Comparison of ENCODE assay signal across 19 mouse cellular contexts in genomic region chr10:67694751-67695150, GRCm38 (mm10).
DNase-seq lines count a peak whose midpoint lies in the region; ATAC-seq and TF ChIP-seq lines count a peak whose summit lies in the region.
"Had no signal": no experiment of that assay in that cellular context is flagged by ENCODE, and none has a peak within 500 bp of the region (broad histone marks: within the 10 kb centered on the region; RNA-seq: fewer than 3 reads in every experiment).

No protein-coding gene starts in this region.

- ATAC-seq in liver, postnatal 0 days, result no peak
- no peak for ATAC-seq in liver, embryonic 11.5 days (replicated peaks; ENCODE audit: low FRiP score)
- ATAC-seq in granulocyte monocyte progenitor cell, adult 5-6 weeks (replicated peaks; ENCODE audit: poor library complexity, severe bottlenecking), result peak; percentile 31
- ATAC-seq in hindbrain, postnatal 0 days, result no peak
- ATAC-seq: forebrain, embryonic 16.5 days; hindbrain, embryonic 16.5 days had no signal

- 48% methylated on average over 4 of the region's 4 CpGs for WGBS in liver, postnatal 0 days (ENCODE audit: insufficient replicate concordance)
- 72% methylated on average over 4 of the region's 4 CpGs for WGBS in liver, embryonic 11.5 days
- WGBS in hindbrain, postnatal 0 days, result 94% methylated on average over 4 of the region's 4 CpGs

- intact Hi-C loops in gastrocnemius, adult 2 months (cut with DNase I), result no loop called here

- no peaks in the 10 kb centered on the region for H3K9me3 ChIP-seq in liver, postnatal 0 days (ENCODE audit: low read length)
- no peaks in the 10 kb centered on the region for H3K9me3 ChIP-seq in liver, embryonic 11.5 days (ENCODE audit: control insufficient read depth, low read length)
- 0 out of 2 replicates have a peak, but pooled peaks cover 2% of the 10 kb centered on the region for H3K9me3 ChIP-seq in megakaryocyte, embryonic 14.5 days
- H3K9me3 ChIP-seq in hindbrain, postnatal 0 days (ENCODE audit: low read length), result no peaks in the 10 kb centered on the region
- H3K9me3 ChIP-seq: embryonic facial prominence, embryonic 13.5 days; forebrain, embryonic 12.5 days; heart, embryonic 10.5 days; hindbrain, embryonic 12.5 days had no signal

- no peak for TF ChIP-seq EP300 in liver, postnatal 0 days (IDR thresholded peaks at IDR 0.05; ENCODE audit: low read depth)

- no peak overlapping the region for H3K4me3 ChIP-seq in liver, postnatal 0 days (ENCODE audit: low read depth, low read length)
- H3K4me3 ChIP-seq in liver, embryonic 11.5 days (ENCODE audit: low read depth, low read length), result no peak overlapping the region
- peak overlapping the region; percentile 26 for H3K4me3 ChIP-seq in megakaryocyte, embryonic 14.5 days (replicated peaks)
- no peak overlapping the region for H3K4me3 ChIP-seq in gastrocnemius, adult 2 months
- H3K4me3 ChIP-seq in hindbrain, postnatal 0 days (ENCODE audit: low read length), result no peak overlapping the region
- H3K4me3 ChIP-seq: embryonic facial prominence, embryonic 13.5 days; forebrain, embryonic 12.5 days; heart, embryonic 10.5 days; hindbrain, embryonic 12.5 days had no signal

- no peaks in the 10 kb centered on the region for H3K27me3 ChIP-seq in liver, postnatal 0 days (ENCODE audit: insufficient read depth, low read length)
- no peaks in the 10 kb centered on the region for H3K27me3 ChIP-seq in liver, embryonic 11.5 days (replicated peaks; ENCODE audit: control insufficient read depth, insufficient read depth, low read length)
- H3K27me3 ChIP-seq in megakaryocyte, embryonic 14.5 days (replicated peaks), result peaks cover 4% of the 10 kb centered on the region
- no peaks in the 10 kb centered on the region for H3K27me3 ChIP-seq in hindbrain, postnatal 0 days (ENCODE audit: insufficient read depth, low read length)
- H3K27me3 ChIP-seq: embryonic facial prominence, embryonic 13.5 days; forebrain, embryonic 12.5 days; hindbrain, embryonic 12.5 days had no signal

- peaks cover 22% of the 10 kb centered on the region for H3K4me1 ChIP-seq in liver, postnatal 0 days (ENCODE audit: insufficient read depth)
- peaks cover 11% of the 10 kb centered on the region for H3K4me1 ChIP-seq in liver, embryonic 11.5 days (replicated peaks; ENCODE audit: control insufficient read depth, insufficient read depth, low read length)
- peaks cover 34% of the 10 kb centered on the region for H3K4me1 ChIP-seq in megakaryocyte, embryonic 14.5 days
- H3K4me1 ChIP-seq in hindbrain, postnatal 0 days (ENCODE audit: insufficient read depth, low read length), result no peaks in the 10 kb centered on the region
- H3K4me1 ChIP-seq: forebrain, embryonic 12.5 days had no signal

- peak overlapping the region; percentile 44; the same call in 1 of the 2 replicates for H3K27ac ChIP-seq in liver, postnatal 0 days (ENCODE audit: low read depth)
- H3K27ac ChIP-seq in liver, embryonic 11.5 days (ENCODE audit: low read depth, low read length), result no peak overlapping the region
- H3K27ac ChIP-seq in gastrocnemius, adult 2 months, result no peak overlapping the region
- no peak overlapping the region for H3K27ac ChIP-seq in hindbrain, postnatal 0 days
- H3K27ac ChIP-seq: embryonic facial prominence, embryonic 13.5 days; forebrain, embryonic 12.5 days; heart, embryonic 10.5 days; hindbrain, embryonic 12.5 days had no signal

- no peak overlapping the region for H3K9ac ChIP-seq in liver, postnatal 0 days (replicated peaks)
- no peak overlapping the region for H3K9ac ChIP-seq in liver, embryonic 11.5 days (ENCODE audit: low read depth, low read length)
- no peak overlapping the region for H3K9ac ChIP-seq in hindbrain, postnatal 0 days (replicated peaks; ENCODE audit: low read length)
- H3K9ac ChIP-seq: embryonic facial prominence, embryonic 13.5 days; forebrain, embryonic 12.5 days; hindbrain, embryonic 12.5 days had no signal

- no peak overlapping the region for H3K4me2 ChIP-seq in liver, postnatal 0 days (ENCODE audit: low read depth, low read length)
- H3K4me2 ChIP-seq in liver, embryonic 11.5 days, result no peak overlapping the region
- H3K4me2 ChIP-seq in hindbrain, postnatal 0 days (ENCODE audit: low read depth, low read length), result no peak overlapping the region
- H3K4me2 ChIP-seq: embryonic facial prominence, embryonic 13.5 days; forebrain, embryonic 12.5 days; hindbrain, embryonic 12.5 days had no signal

- no peak for TF ChIP-seq CTCF in liver, postnatal 0 days (IDR thresholded peaks at IDR 0.05; ENCODE audit: low read depth)
- TF ChIP-seq CTCF in gastrocnemius, adult 2 months (IDR thresholded peaks at IDR 0.05), result no peak
- no peak for TF ChIP-seq CTCF in hindbrain, postnatal 0 days (IDR thresholded peaks at IDR 0.05; ENCODE audit: low read depth)

- no peaks in the 10 kb centered on the region for H3K36me3 ChIP-seq in liver, postnatal 0 days (replicated peaks; ENCODE audit: insufficient read depth, low read length)
- no peaks in the 10 kb centered on the region for H3K36me3 ChIP-seq in liver, embryonic 11.5 days (ENCODE audit: control insufficient read depth, insufficient read depth, low read length)
- H3K36me3 ChIP-seq in megakaryocyte, embryonic 14.5 days (replicated peaks; ENCODE audit: low read length), result no peaks in the 10 kb centered on the region
- no peaks in the 10 kb centered on the region for H3K36me3 ChIP-seq in hindbrain, postnatal 0 days (ENCODE audit: insufficient read depth, low read length)
- H3K36me3 ChIP-seq: embryonic facial prominence, embryonic 13.5 days; forebrain, embryonic 12.5 days; heart, embryonic 10.5 days; hindbrain, embryonic 12.5 days had no signal

- no peak for DNase-seq in liver, postnatal 0 days
- no peak for DNase-seq in liver, embryonic 11.5 days (ENCODE audit: low spot score)
- no peak for DNase-seq in gastrocnemius, adult 2 months
- DNase-seq in hindbrain, postnatal 0 days (ENCODE audit: low spot score), result no peak
- DNase-seq: adrenal gland, adult 8-10 months; cerebellum, adult 18-20 months; cerebellum, adult 9-11 months; cerebellum, postnatal 36 days; gastrocnemius, postnatal 14 days; heart, postnatal 10 days; heart, postnatal 4 days had no signal
